Mouse (Mus musculus): ENCODE results near the gene Il17c.

DNA sequence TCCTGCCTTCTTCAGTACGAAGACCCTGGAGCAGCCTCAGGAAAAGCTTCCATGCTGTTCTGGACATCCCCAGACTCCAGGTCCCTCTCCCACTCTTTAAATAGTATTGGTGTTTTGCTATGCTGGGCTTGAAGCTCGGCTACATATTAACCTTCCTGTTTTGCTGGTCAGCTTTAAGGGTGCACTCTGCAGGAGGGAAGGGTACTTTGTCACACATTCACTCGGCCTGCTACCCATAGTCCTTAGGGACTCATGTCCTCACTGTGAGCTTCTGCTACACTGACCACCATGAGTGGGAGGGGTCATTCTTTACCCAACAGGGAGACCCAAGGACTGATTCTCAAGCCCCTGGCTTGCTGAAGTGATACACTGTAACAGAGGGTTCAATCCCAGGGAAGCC is 8.8 kb downstream of the Il17c start:
- no peak for TF ChIP-seq CTCF (IDR thresholded peaks at IDR 0.05; ENCODE audit: borderline replicate concordance, extremely low read depth, insufficient read depth, insufficient read length)
- no peak for TF ChIP-seq POLR2A (IDR thresholded peaks at IDR 0.05; ENCODE audit: borderline replicate concordance, extremely low read depth, insufficient read depth, insufficient read length, poor library complexity, severe bottlenecking)
